Mouse (Mus musculus): ENCODE results near the gene Sirt3. TPM values are rescaled to one million over a fixed set of nuclear protein-coding genes. Genes with fewer than 3 reads are reported as not detected.

The Sirt3 gene
- polyA plus RNA-seq, 1 experiment from 2014 or later: 27.4 TPM

DNA sequence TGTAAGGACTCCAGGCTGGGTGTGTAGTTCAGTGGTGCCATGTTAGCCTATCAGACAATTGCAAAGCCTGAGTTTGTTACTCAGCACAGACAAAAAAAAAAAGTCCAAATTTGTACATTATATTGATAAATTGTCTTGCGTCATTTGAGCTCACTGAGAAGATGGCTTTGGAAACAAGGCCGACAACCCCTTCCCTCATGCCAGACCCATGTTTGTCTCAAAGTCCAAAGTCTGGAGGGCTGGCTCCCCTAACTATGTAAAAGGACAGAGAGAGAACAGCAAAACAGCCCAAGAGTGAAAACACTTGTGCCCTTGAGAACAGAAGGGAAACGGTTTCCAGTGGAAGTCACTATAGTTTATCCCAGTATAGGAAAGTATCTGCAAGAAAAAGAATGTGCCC is 1.7 kb downstream of the Sirt3 start:
- 71% methylated on average over 3 of the region's 3 CpGs for WGBS
- Histone ChIP-seq H3K27ac (ENCODE audit: low read length) (no peak overlapping the region), H3K9me3 (replicated peaks; ENCODE audit: control insufficient read depth, low read length) (no peaks in the 10 kb centered on the region), H3K36me3 (ENCODE audit: control insufficient read depth, insufficient read depth, low read length) (no peaks in the 10 kb centered on the region; the same call in 1 of the 2 replicates), H3K4me3 (replicated peaks; ENCODE audit: low read length) (no peak overlapping the region), H3K27me3 (ENCODE audit: control insufficient read depth, insufficient read depth, low read length) (no peaks in the 10 kb centered on the region), H3K9ac (ENCODE audit: low read length) (no peak overlapping the region), H3K4me1 (ENCODE audit: control insufficient read depth, insufficient read depth, low read length) (peaks cover 9% of the 10 kb centered on the region; the same call in 1 of the 2 replicates), H3K4me2 (ENCODE audit: low read depth, low read length) (no peak overlapping the region; the same call in 1 of the 2 replicates)
- no peak for ATAC-seq (ENCODE audit: insufficient read depth, low FRiP score)

DNA sequence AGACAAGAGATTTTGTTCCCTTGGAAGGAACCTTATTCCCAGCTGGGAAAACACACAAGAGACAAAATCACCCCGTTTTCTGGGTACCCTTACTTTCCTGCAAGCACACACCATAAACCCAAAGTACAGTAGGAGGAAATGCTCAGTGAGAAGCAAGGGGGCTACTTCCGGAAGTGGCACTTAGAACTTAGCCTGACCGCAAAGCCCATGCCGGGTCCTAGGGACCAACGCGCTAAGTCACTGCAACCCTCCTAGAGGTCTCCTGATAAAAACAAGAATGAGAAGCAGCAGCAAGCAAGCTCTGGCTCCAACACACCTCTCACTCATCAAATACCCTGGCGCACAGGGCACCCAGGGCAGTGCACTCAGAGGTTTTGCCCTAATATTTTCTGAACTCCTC is 2.8 kb downstream of the Sirt3 start:
- Histone ChIP-seq H3K27ac (ENCODE audit: low read length) (no peak overlapping the region), H3K27me3 (ENCODE audit: control insufficient read depth, insufficient read depth, low read length) (no peaks in the 10 kb centered on the region), H3K4me2 (ENCODE audit: low read depth, low read length) (no peak overlapping the region), H3K9me3 (replicated peaks; ENCODE audit: control insufficient read depth, low read length) (no peaks in the 10 kb centered on the region), H3K36me3 (ENCODE audit: control insufficient read depth, insufficient read depth, low read length) (no peaks in the 10 kb centered on the region; the same call in 1 of the 2 replicates), H3K4me3 (replicated peaks; ENCODE audit: low read length) (no peak overlapping the region), H3K9ac (ENCODE audit: low read length) (no peak overlapping the region), H3K4me1 (ENCODE audit: control insufficient read depth, insufficient read depth, low read length) (peaks cover 9% of the 10 kb centered on the region; the same call in 1 of the 2 replicates)
- WGBS: 85% methylated on average over 7 of the region's 7 CpGs
- no peak for ATAC-seq (ENCODE audit: insufficient read depth, low FRiP score)

DNA sequence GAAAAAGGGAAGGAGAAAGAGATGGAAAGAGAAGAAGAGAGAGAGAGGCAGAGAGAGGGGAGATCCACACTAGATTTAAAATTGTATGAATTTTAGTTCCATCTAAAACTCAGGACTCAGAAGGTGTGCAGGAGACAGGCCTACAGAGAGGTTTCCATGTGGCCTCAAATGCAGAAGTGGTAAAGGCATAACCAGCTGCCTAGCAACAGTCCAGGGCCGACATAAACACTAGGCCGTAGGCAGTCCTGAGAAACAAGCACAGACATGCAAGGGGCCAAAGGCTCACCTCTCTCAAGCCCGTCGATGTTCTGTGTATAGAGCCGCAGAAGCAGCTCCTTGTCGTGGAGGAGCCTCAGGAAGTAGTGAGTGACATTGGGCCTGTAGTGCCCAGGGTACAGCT is 4.7 kb downstream of the Sirt3 start:
- Histone ChIP-seq H3K27me3 (ENCODE audit: control insufficient read depth, insufficient read depth, low read length) (no peaks in the 10 kb centered on the region), H3K4me3 (replicated peaks; ENCODE audit: low read length) (no peak overlapping the region), H3K9me3 (replicated peaks; ENCODE audit: control insufficient read depth, low read length) (no peaks in the 10 kb centered on the region), H3K36me3 (ENCODE audit: control insufficient read depth, insufficient read depth, low read length) (no peaks in the 10 kb centered on the region; the same call in 1 of the 2 replicates), H3K9ac (ENCODE audit: low read length) (no peak overlapping the region), H3K4me1 (ENCODE audit: control insufficient read depth, insufficient read depth, low read length) (0 out of 2 replicates have a peak, but pooled peaks cover 5% of the 10 kb centered on the region), H3K4me2 (ENCODE audit: low read depth, low read length) (no peak overlapping the region), H3K27ac (ENCODE audit: low read length) (no peak overlapping the region)
- WGBS: 75% methylated on average over 6 of the region's 6 CpGs
- ATAC-seq (ENCODE audit: insufficient read depth, low FRiP score): no peak

DNA sequence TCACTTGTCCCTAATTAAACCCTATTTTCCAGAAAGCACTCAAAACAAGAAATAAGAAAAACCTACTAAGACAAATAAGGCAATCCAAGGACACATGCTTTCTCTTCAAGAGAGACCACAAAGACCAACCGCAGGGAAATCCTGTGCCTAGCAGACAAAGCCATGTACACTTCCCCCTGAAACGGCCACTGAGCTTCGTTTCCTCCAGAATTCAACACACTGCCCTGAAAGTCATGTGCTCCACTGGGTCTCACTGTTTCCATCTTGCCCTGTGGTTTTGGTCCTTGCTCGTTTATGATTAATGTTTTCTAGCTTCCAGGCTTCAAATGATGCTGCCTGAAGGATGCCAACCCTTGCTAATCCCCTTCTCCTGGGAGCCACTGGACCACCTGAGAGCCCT is 7.9 kb downstream of the Sirt3 start:
- Histone ChIP-seq H3K4me3 (replicated peaks; ENCODE audit: low read length) (no peak overlapping the region), H3K27me3 (ENCODE audit: control insufficient read depth, insufficient read depth, low read length) (no peaks in the 10 kb centered on the region), H3K9ac (ENCODE audit: low read length) (no peak overlapping the region), H3K4me1 (ENCODE audit: control insufficient read depth, insufficient read depth, low read length) (no peaks in the 10 kb centered on the region), H3K36me3 (ENCODE audit: control insufficient read depth, insufficient read depth, low read length) (no peaks in the 10 kb centered on the region; the same call in 1 of the 2 replicates), H3K27ac (ENCODE audit: low read length) (no peak overlapping the region), H3K9me3 (replicated peaks; ENCODE audit: control insufficient read depth, low read length) (no peaks in the 10 kb centered on the region), H3K4me2 (ENCODE audit: low read depth, low read length) (no peak overlapping the region)
- ATAC-seq (ENCODE audit: insufficient read depth, low FRiP score): no peak
- WGBS: 80% methylated on average over 4 of the region's 4 CpGs

DNA sequence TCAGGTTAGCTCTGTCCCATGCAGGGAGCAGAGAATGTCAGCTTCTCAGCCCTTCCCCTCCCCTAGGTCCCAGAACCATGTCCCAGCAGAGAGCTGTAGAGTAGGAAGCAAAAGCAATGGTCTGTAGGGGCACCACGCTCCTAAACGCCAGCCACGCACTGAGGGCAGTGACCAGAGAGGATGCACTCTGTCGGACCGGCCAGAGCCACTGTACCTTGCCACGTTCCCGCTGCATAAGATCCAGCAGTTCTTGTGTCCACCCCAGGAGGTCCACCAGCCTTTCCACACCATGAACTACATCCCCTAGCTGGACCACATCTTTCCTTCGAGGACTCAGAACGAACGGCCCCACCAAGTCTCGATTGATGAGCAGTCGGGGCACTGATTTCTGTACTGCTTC is 17.3 kb downstream of the Sirt3 start:
- Histone ChIP-seq H3K4me2 (ENCODE audit: low read depth, low read length) (no peak overlapping the region), H3K4me3 (replicated peaks; ENCODE audit: low read length) (no peak overlapping the region), H3K9me3 (replicated peaks; ENCODE audit: control insufficient read depth, low read length) (no peaks in the 10 kb centered on the region), H3K27me3 (ENCODE audit: control insufficient read depth, insufficient read depth, low read length) (no peaks in the 10 kb centered on the region), H3K4me1 (ENCODE audit: control insufficient read depth, insufficient read depth, low read length) (no peaks in the 10 kb centered on the region), H3K9ac (ENCODE audit: low read length) (no peak overlapping the region), H3K27ac (ENCODE audit: low read length) (no peak overlapping the region), H3K36me3 (ENCODE audit: control insufficient read depth, insufficient read depth, low read length) (peaks cover 28% of the 10 kb centered on the region)
- ATAC-seq (ENCODE audit: insufficient read depth, low FRiP score): no peak
- WGBS: 89% methylated on average over 12 of the region's 12 CpGs

DNA sequence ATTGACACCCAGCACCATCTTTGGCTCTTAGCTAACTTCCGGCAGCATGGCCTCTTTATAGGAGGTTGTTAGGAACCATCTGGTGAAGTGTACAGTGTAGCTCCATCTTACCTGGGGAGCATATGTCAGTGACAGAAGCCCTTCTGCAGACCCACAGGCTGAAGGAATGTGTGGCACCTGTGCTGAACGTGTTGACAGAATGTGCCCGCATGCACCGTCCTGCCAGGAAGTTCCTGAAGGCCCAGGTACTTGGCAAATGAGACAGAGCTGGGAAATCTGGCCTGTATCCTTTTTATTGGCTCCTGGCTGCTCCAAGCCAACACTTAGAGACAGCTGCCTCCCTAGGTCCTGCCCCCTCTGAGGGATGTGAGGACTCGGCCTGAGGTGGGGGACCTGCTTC is 21.4 kb downstream of the Sirt3 start:
- no peak overlapping the region for H3K9ac ChIP-seq (ENCODE audit: low read length)
- no peak for ATAC-seq (ENCODE audit: insufficient read depth, low FRiP score)
- no peaks in the 10 kb centered on the region for H3K9me3 ChIP-seq (replicated peaks; ENCODE audit: control insufficient read depth, low read length)
- no peaks in the 10 kb centered on the region for H3K27me3 ChIP-seq (ENCODE audit: control insufficient read depth, insufficient read depth, low read length)
- no peak overlapping the region for H3K4me2 ChIP-seq (ENCODE audit: low read depth, low read length)
- whole genome bisulfite sequencing: 89% methylated on average over 5 of the region's 5 CpGs
- no peak overlapping the region for H3K27ac ChIP-seq (ENCODE audit: low read length)
- no peak overlapping the region for H3K4me3 ChIP-seq (replicated peaks; ENCODE audit: low read length)
- H3K4me1 ChIP-seq (ENCODE audit: control insufficient read depth, insufficient read depth, low read length): peaks cover 13% of the 10 kb centered on the region
- peaks cover 32% of the 10 kb centered on the region for H3K36me3 ChIP-seq (ENCODE audit: control insufficient read depth, insufficient read depth, low read length)

DNA sequence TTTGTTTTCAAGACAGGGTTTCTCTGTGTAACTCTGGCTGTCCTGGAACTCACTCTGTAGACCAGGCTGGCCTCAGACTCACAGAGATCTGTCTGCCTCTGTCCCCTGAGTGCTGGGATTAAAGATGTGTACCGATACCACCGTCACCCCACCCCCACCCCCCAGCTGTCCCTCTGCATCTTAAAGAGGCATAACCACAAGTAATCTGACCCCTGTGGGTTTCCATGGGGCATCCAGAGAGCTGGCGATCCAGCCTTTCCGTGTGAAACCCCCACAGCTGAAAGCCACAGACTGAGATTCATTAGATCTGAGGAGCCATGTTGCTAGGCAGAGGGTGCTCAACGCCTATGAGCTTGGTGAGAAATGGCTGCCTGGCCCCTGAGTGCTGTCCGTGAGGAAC is 22.1 kb downstream of the Sirt3 start:
- no peak overlapping the region for H3K4me2 ChIP-seq (ENCODE audit: low read depth, low read length)
- H3K9me3 ChIP-seq (replicated peaks; ENCODE audit: control insufficient read depth, low read length): no peaks in the 10 kb centered on the region
- no peak overlapping the region for H3K9ac ChIP-seq (ENCODE audit: low read length)
- ATAC-seq (ENCODE audit: insufficient read depth, low FRiP score): no peak
- no peaks in the 10 kb centered on the region for H3K27me3 ChIP-seq (ENCODE audit: control insufficient read depth, insufficient read depth, low read length)
- H3K4me1 ChIP-seq (ENCODE audit: control insufficient read depth, insufficient read depth, low read length): peaks cover 20% of the 10 kb centered on the region
- H3K27ac ChIP-seq (ENCODE audit: low read length): no peak overlapping the region
- H3K4me3 ChIP-seq (replicated peaks; ENCODE audit: low read length): no peak overlapping the region
- 73% methylated on average over 6 of the region's 6 CpGs for WGBS
- peaks cover 32% of the 10 kb centered on the region for H3K36me3 ChIP-seq (ENCODE audit: control insufficient read depth, insufficient read depth, low read length)

DNA sequence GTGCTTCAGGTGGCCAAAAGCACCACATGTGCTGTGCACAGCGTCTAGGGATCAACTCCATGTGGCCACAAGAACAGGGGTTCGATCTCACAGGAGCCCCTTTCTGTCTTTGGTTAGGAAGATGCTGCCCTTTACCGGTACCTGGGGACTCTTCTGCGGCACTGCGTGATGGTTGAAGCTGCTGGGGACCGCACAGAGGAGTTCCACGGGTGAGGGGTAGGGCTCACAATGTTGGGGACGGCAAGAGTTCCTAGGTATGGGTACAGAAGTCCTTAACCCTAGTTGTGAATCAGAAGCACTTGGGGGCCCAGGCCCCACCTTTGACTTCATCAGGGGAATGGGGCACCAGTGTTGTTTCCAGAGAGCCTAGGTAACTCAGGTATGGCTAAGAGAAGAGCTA is 23.4 kb downstream of the Sirt3 start:
- no peak for ATAC-seq (ENCODE audit: insufficient read depth, low FRiP score)
- H3K4me3 ChIP-seq (replicated peaks; ENCODE audit: low read length): 0 out of 2 replicates have a peak overlapping the region, but pooled peaks have one; percentile 95
- H3K4me2 ChIP-seq (ENCODE audit: low read depth, low read length): peak overlapping the region; percentile 98
- WGBS: 95% methylated on average over 8 of the region's 8 CpGs
- peaks cover 24% of the 10 kb centered on the region for H3K4me1 ChIP-seq (ENCODE audit: control insufficient read depth, insufficient read depth, low read length)
- peak overlapping the region; percentile 95; the same call in 1 of the 2 replicates for H3K9ac ChIP-seq (ENCODE audit: low read length)
- H3K36me3 ChIP-seq (ENCODE audit: control insufficient read depth, insufficient read depth, low read length): peaks cover 33% of the 10 kb centered on the region
- no peak overlapping the region for H3K27ac ChIP-seq (ENCODE audit: low read length)
- H3K27me3 ChIP-seq (ENCODE audit: control insufficient read depth, insufficient read depth, low read length): no peaks in the 10 kb centered on the region
- H3K9me3 ChIP-seq (replicated peaks; ENCODE audit: control insufficient read depth, low read length): no peaks in the 10 kb centered on the region

DNA sequence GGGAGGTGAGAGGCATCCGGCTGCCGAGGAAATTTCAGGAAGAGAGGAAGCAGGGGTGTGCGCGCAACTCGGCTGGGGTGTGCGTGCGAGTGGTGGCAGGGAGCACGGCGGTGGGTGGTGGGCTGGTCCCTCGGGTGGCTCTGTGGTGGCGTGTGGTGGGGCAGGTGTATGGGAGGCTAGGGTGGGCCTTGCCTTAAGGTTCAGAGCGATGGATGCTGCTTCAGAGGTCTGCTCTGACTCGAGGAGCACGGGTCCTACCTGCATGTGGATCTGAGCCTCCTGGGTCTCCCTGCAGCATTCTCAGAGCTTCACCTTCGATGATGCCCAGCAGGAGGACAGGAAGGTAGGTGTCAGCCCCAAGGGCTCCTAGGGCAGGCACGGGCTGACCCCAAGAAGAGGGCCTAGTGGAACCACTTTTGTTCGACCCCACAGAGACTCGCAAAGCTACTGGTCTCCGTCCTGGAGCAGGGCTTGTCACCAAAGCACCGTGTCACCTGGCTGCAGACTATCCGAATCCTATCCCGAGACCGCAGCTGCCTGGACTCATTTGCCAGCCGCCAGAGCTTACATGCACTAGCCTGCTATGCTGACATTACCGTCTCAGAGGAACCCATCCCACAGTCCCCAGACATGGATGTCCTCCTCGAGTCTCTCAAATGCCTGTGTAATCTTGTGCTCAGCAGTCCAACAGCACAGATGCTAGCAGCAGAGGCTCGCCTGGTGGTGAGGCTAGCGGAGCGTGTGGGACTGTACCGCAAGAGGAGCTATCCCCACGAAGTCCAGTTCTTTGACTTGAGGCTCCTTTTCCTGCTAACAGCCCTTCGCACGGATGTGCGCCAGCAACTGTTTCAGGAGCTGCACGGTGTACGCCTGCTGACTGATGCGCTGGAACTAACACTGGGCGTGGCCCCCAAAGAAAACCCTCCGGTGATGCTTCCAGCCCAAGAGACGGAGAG is 24.3 kb downstream of the Sirt3 start, which contains the start of gene Bet1l:
Gene Bet1l (minus strand): TSS at position 28 of the 956 bp plus-strand sequence.
- peak within 1 kb of the TSS; percentile 98 for H3K4me2 ChIP-seq (ENCODE audit: low read depth, low read length)
- WGBS: 32% methylated on average over 40 of the region's 40 CpGs
- peaks cover 24% of the 10 kb centered on the region for H3K4me1 ChIP-seq (ENCODE audit: control insufficient read depth, insufficient read depth, low read length)
- peak within 1 kb of the TSS; percentile 97 for H3K27ac ChIP-seq (ENCODE audit: low read length)
- ATAC-seq (ENCODE audit: insufficient read depth, low FRiP score): peak; percentile 31; the same call in 1 of the 2 replicates
- no peaks in the 10 kb centered on the region for H3K9me3 ChIP-seq (replicated peaks; ENCODE audit: control insufficient read depth, low read length)
- peak within 1 kb of the TSS; percentile 95 for H3K4me3 ChIP-seq (replicated peaks; ENCODE audit: low read length)
- peak within 1 kb of the TSS; percentile 95 for H3K9ac ChIP-seq (ENCODE audit: low read length)
- H3K27me3 ChIP-seq (ENCODE audit: control insufficient read depth, insufficient read depth, low read length): no peaks in the 10 kb centered on the region
- H3K36me3 ChIP-seq (ENCODE audit: control insufficient read depth, insufficient read depth, low read length): peaks cover 26% of the 10 kb centered on the region
